Mouse (Mus musculus): ENCODE measurements around the gene Sp6.

- TF ChIP-seq CTCF (IDR thresholded peaks at IDR 0.05; ENCODE audit: borderline replicate concordance, insufficient read depth, low read depth, low read length) (no peak), POLR2A (IDR thresholded peaks at IDR 0.05; ENCODE audit: borderline replicate concordance, insufficient read depth, low read length) (no peak)
These were observed 27.3 kb downstream of the Sp6 start for GRCm38 (mm10) chr11:97040301-97041021.

Data from cerebellum, adult 2 months (tissue).